Mouse (Mus musculus): Measurements from ENCODE around the gene Zfp503. TPM values are rescaled to one million over a fixed set of nuclear protein-coding genes. Genes with fewer than 3 reads are reported as not detected.

The Zfp503 gene
- total and polyA plus RNA-seq, 2 experiments from 2014 or later, result 4.3 to 9.1 TPM

DNA sequence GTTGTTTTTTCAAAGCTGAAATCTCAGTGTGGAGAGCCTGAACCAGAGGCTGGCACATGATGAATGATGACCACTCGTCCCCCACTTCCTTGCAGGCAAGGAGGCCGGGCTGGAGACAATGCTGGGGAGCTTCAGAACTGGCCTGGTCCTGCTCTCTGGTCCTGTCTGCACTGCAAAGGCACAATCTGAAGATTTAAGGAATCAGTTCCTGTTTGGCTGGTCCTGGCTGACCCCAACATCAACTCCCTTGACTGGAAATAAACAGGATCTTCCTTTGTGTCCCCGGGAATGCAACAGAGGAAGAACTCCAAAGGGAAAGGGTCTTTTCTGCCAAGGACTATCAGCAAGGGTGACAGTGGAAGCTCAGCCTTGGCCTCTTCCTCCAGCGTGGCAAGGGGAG, 25.4 kb upstream of the Zfp503 start:
- Histone ChIP-seq H3K9me3 (ENCODE audit: low read length) (no peaks in the 10 kb centered on the region), H3K36me3 (ENCODE audit: insufficient read depth, low read length) (no peaks in the 10 kb centered on the region), H3K27me3 (ENCODE audit: insufficient read depth, low read length) (peaks cover 4% of the 10 kb centered on the region; the same call in 1 of the 2 replicates), H3K27ac (ENCODE audit: low read depth, low read length) (no peak overlapping the region), H3K4me1 (ENCODE audit: insufficient read depth, low read length) (peaks cover 2% of the 10 kb centered on the region; the same call in 1 of the 2 replicates), H3K9ac (replicated peaks; ENCODE audit: low read length, poor library complexity, severe bottlenecking) (no peak overlapping the region), H3K4me2 (ENCODE audit: low read depth, low read length, poor library complexity, severe bottlenecking) (no peak overlapping the region), H3K4me3 (ENCODE audit: low read depth, low read length) (no peak overlapping the region)
- TF ChIP-seq CTCF (IDR thresholded peaks at IDR 0.05), result no peak
- ATAC-seq (ENCODE audit: low FRiP score) (no peak), DNase-seq (ENCODE audit: low spot score) (no peak)
- WGBS, result 81% methylated on average over 4 of the region's 4 CpGs

DNA sequence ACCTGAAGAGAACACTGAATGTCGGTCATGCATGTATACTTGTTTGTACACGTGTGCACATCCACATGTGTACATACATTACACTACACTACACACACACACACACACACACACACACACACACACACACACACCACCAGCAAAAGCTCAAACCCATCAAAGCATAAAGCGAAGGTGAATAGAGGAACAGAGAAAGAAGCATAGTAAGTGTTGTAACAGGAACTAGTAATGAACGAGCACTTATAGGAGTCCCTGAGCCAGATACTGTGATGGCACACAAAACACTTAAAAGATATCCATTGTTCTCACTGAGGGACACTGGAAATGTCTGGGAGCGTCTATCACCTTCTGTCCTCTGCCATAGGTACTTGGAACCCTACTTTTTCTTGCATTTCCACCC, 24.9 kb upstream of the Zfp503 start:
- Histone ChIP-seq H3K9ac (replicated peaks; ENCODE audit: low read length, poor library complexity, severe bottlenecking) (no peak overlapping the region), H3K4me3 (ENCODE audit: low read depth, low read length) (no peak overlapping the region), H3K27ac (ENCODE audit: low read depth, low read length) (no peak overlapping the region), H3K27me3 (ENCODE audit: insufficient read depth, low read length) (peaks cover 4% of the 10 kb centered on the region; the same call in 1 of the 2 replicates), H3K4me1 (ENCODE audit: insufficient read depth, low read length) (peaks cover under 1% of the 10 kb centered on the region; the same call in 1 of the 2 replicates), H3K4me2 (ENCODE audit: low read depth, low read length, poor library complexity, severe bottlenecking) (no peak overlapping the region), H3K9me3 (ENCODE audit: low read length) (no peaks in the 10 kb centered on the region), H3K36me3 (ENCODE audit: insufficient read depth, low read length) (no peaks in the 10 kb centered on the region)
- no peak for TF ChIP-seq CTCF (IDR thresholded peaks at IDR 0.05)
- no peak for DNase-seq (ENCODE audit: low spot score)
- WGBS, result 93% methylated on average over 5 of the region's 5 CpGs
- no peak for ATAC-seq (ENCODE audit: low FRiP score)

DNA sequence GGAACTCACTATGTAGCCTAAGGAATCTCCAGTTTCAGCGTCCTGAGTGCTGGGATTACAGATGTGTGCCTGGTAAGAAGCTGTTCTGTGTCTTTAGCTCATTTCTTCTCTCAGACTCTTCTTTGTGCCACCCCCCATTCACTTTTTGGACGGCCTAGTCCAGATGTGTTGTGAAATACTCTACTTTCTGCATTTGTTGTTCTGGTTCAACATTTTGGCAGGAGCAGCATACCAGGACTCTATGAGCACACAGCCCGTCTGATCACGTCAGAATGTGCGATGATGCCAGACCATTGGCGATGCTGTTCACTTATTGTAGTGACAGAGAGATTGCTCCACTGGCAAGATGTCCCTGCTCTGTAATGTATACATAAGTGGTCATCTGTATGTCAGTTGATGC, 17.6 kb upstream of the Zfp503 start:
- no peak overlapping the region for H3K9ac ChIP-seq (replicated peaks; ENCODE audit: low read length, poor library complexity, severe bottlenecking)
- H3K27ac ChIP-seq (ENCODE audit: low read depth, low read length), result no peak overlapping the region
- DNase-seq (ENCODE audit: low spot score) (no peak), ATAC-seq (ENCODE audit: low FRiP score) (no peak)
- TF ChIP-seq CTCF (IDR thresholded peaks at IDR 0.05), result no peak
- H3K36me3 ChIP-seq (ENCODE audit: insufficient read depth, low read length), result no peaks in the 10 kb centered on the region
- H3K27me3 ChIP-seq (ENCODE audit: insufficient read depth, low read length), result peaks cover 4% of the 10 kb centered on the region; the same call in 1 of the 2 replicates
- H3K4me2 ChIP-seq (ENCODE audit: low read depth, low read length, poor library complexity, severe bottlenecking), result no peak overlapping the region
- no peaks in the 10 kb centered on the region for H3K4me1 ChIP-seq (ENCODE audit: insufficient read depth, low read length)
- 87% methylated on average over 6 of the region's 6 CpGs for WGBS
- no peak overlapping the region for H3K4me3 ChIP-seq (ENCODE audit: low read depth, low read length)
- no peaks in the 10 kb centered on the region for H3K9me3 ChIP-seq (ENCODE audit: low read length)

DNA sequence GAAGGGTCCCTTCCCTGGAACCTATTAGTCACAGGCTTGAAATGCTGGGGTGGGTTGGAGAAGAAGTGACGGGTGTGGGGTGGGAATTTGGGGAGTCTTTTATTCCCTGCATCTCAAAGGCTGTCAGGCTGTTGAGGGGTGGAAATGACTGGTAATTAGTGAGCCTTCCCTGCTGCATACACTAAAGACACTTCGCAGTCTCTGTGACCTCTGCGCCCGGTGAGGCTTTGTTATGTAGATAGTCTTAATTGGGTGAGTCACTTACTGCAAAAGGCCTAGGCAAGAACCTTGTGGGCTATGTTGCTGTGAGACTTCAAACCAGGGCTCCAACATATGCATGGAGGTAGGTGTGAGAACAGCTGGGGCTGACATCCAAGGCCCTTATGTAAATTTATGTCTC, 15.5 kb upstream of the Zfp503 start:
- Histone ChIP-seq H3K9me3 (ENCODE audit: low read length) (no peaks in the 10 kb centered on the region), H3K27ac (ENCODE audit: low read depth, low read length) (no peak overlapping the region), H3K4me2 (ENCODE audit: low read depth, low read length, poor library complexity, severe bottlenecking) (no peak overlapping the region), H3K27me3 (ENCODE audit: insufficient read depth, low read length) (peaks cover 4% of the 10 kb centered on the region; the same call in 1 of the 2 replicates), H3K4me1 (ENCODE audit: insufficient read depth, low read length) (no peaks in the 10 kb centered on the region), H3K9ac (replicated peaks; ENCODE audit: low read length, poor library complexity, severe bottlenecking) (no peak overlapping the region), H3K36me3 (ENCODE audit: insufficient read depth, low read length) (no peaks in the 10 kb centered on the region), H3K4me3 (ENCODE audit: low read depth, low read length) (no peak overlapping the region)
- 46% methylated on average over 4 of the region's 4 CpGs for WGBS
- DNase-seq (ENCODE audit: low spot score), result no peak
- TF ChIP-seq CTCF (IDR thresholded peaks at IDR 0.05), result no peak
- no peak for ATAC-seq (ENCODE audit: low FRiP score)

DNA sequence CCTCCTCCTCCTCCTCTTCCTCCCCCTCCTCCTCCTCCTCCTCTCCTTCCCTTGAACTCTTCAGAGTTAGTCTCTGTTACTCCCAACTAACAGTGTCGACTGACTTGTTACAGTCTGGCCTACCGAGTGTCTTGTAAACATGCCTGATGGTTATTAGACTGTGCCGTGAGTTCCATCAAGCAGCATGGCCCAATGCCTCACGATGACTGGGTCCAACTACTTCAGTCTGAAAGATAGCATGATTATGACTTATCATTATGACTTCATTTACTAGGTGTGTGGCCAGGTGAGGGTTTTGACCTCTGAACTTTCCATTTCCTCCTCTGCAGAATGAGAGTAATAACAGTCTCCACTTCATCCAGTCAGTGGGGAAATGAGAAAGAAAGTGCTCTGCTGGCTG, 14.2 kb upstream of the Zfp503 start:
- no peaks in the 10 kb centered on the region for H3K4me1 ChIP-seq (ENCODE audit: insufficient read depth, low read length)
- no peak for DNase-seq (ENCODE audit: low spot score)
- H3K27ac ChIP-seq (ENCODE audit: low read depth, low read length), result no peak overlapping the region
- H3K9ac ChIP-seq (replicated peaks; ENCODE audit: low read length, poor library complexity, severe bottlenecking), result no peak overlapping the region
- peaks cover 4% of the 10 kb centered on the region; the same call in 1 of the 2 replicates for H3K27me3 ChIP-seq (ENCODE audit: insufficient read depth, low read length)
- H3K4me3 ChIP-seq (ENCODE audit: low read depth, low read length), result no peak overlapping the region
- no peaks in the 10 kb centered on the region for H3K36me3 ChIP-seq (ENCODE audit: insufficient read depth, low read length)
- H3K4me2 ChIP-seq (ENCODE audit: low read depth, low read length, poor library complexity, severe bottlenecking), result no peak overlapping the region
- WGBS, result 89% methylated on average over 4 of the region's 4 CpGs
- no peak for ATAC-seq (ENCODE audit: low FRiP score)
- no peak for TF ChIP-seq CTCF (IDR thresholded peaks at IDR 0.05)
- no peaks in the 10 kb centered on the region for H3K9me3 ChIP-seq (ENCODE audit: low read length)

DNA sequence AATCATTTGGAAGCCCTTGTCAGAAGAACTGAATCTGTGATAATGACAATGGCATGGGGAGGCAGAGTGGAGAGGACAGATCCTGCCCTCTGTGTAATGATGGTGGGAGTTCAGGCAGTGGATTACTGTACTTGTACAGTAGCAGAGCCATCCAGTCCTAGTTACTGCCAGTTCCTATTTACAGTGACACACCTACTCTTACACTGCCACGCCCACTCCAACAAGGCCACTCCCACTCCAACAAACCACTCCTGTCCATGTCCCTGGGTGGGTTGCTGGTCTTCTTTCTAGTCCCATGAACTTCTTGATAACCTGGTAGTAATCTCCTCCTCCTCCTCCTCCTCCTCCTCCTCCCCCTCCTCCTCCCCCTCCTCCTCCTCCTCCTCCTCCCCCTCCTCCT, 13.8 kb upstream of the Zfp503 start:
- no peak overlapping the region for H3K9ac ChIP-seq (replicated peaks; ENCODE audit: low read length, poor library complexity, severe bottlenecking)

More for the DNA sequence above, 13.8 kb upstream of the Zfp503 start:
- H3K9me3 ChIP-seq (ENCODE audit: low read length), result no peaks in the 10 kb centered on the region
- peaks cover 4% of the 10 kb centered on the region; the same call in 1 of the 2 replicates for H3K27me3 ChIP-seq (ENCODE audit: insufficient read depth, low read length)
- ATAC-seq (ENCODE audit: low FRiP score) (no peak), DNase-seq (ENCODE audit: low spot score) (no peak)
- no peaks in the 10 kb centered on the region for H3K4me1 ChIP-seq (ENCODE audit: insufficient read depth, low read length)
- WGBS, result 92% methylated on average over 1 of the region's 1 CpGs
- no peaks in the 10 kb centered on the region for H3K36me3 ChIP-seq (ENCODE audit: insufficient read depth, low read length)
- no peak overlapping the region for H3K4me2 ChIP-seq (ENCODE audit: low read depth, low read length, poor library complexity, severe bottlenecking)
- no peak overlapping the region for H3K27ac ChIP-seq (ENCODE audit: low read depth, low read length)
- no peak for TF ChIP-seq CTCF (IDR thresholded peaks at IDR 0.05)
- H3K4me3 ChIP-seq (ENCODE audit: low read depth, low read length), result no peak overlapping the region

All from midbrain, postnatal 0 days (tissue).